Mouse (Mus musculus) MEL (cell line): ENCODE data around the gene Ccdc171. TPM values are rescaled to one million over a fixed set of nuclear protein-coding genes. Genes with fewer than 3 reads are reported as not detected.

Experiments
- DNase-seq: peaks from one replicate; pipeline ENCODE4 v3.0.0; 2011; ENCODE audit warnings: low read depth, low spot score
- H3K27ac ChIP-seq: 2 replicates; pipeline ENCODE4 v1.5.1; 2012; ENCODE audit warnings: low read depth, mild to moderate bottlenecking, control low read depth, low read length, moderate library complexity; ENCODE audit not compliant: control insufficient read depth
- H3K27me3 ChIP-seq, 2 experiments: fragments of 150-350 bp in 1 of 2; sonication (generic) in 1 of 2; 2 replicates each; pipeline ENCODE4 v1.6.1; 2012; ENCODE audit warnings: low read length in 2 of 2, mild to moderate bottlenecking in 2 of 2, improper control_type of control experiment in 1 of 2, moderate library complexity in 1 of 2; ENCODE audit not compliant: insufficient read depth in 2 of 2, control insufficient read depth in 1 of 2
- H3K36me3 ChIP-seq, 2 experiments: 2 replicates each; pipeline ENCODE4 v1.6.1; 2012 to 2014; ENCODE audit warnings: low read length in 2 of 2, improper control_type of control experiment in 1 of 2, inconsistent platforms in 1 of 2, mild to moderate bottlenecking in 1 of 2; ENCODE audit not compliant: insufficient read depth in 2 of 2, control insufficient read depth in 1 of 2
- H3K4me1 ChIP-seq, 2 experiments: fragments of 150-350 bp in 1 of 2; sonication (generic) in 1 of 2; 2 replicates each; pipeline ENCODE4 v1.6.1; 2012; ENCODE audit warnings: low read length in 2 of 2, improper control_type of control experiment in 1 of 2, mild to moderate bottlenecking in 1 of 2; ENCODE audit not compliant: insufficient read depth in 2 of 2, control insufficient read depth in 1 of 2
- H3K4me3 ChIP-seq, 2 experiments: fragments of 150-350 bp in 1 of 2; sonication (generic) in 1 of 2; 2 replicates each; pipeline ENCODE4 v1.5.1; 2012; ENCODE audit warnings: low read depth in 2 of 2, low read length in 2 of 2, mild to moderate bottlenecking in 2 of 2, moderate library complexity in 2 of 2, control low read depth in 1 of 2, improper control_type of control experiment in 1 of 2; ENCODE audit not compliant: control insufficient read depth in 1 of 2, insufficient read depth in 1 of 2
- H3K79me2 ChIP-seq: 2 replicates; pipeline ENCODE4 v1.6.1; 2012; ENCODE audit warnings: mild to moderate bottlenecking, low read length, moderate library complexity; ENCODE audit not compliant: control insufficient read depth, poor library complexity, insufficient read depth
- H3K9ac ChIP-seq: 2 replicates; pipeline ENCODE4 v1.6.1; 2012; ENCODE audit warnings: low read depth, mild to moderate bottlenecking, control low read depth, low read length, moderate library complexity; ENCODE audit not compliant: control insufficient read depth, poor library complexity, severe bottlenecking
- H3K9me3 ChIP-seq: fragments of 150-350 bp; sonication (generic); replicated peaks from 2 replicates; pipeline ENCODE4 v1.6.1; 2012; ENCODE audit warnings: mild to moderate bottlenecking, low read length, improper control_type of control experiment, moderate library complexity; ENCODE audit not compliant: insufficient read depth
- CHD2 ChIP-seq: IDR thresholded peaks from 2 replicates; pipeline ENCODE4 v1.6.1; 2011; ENCODE audit warnings: low read length, improper control_type of control experiment
- CTCF ChIP-seq, 3 experiments: IDR thresholded peaks in 2 of 3; conservative IDR thresholded peaks in 1 of 3; 2 replicates each; pipeline ENCODE4 v1.5.1; 2011 to 2012; ENCODE audit warnings: low read length in 3 of 3, low read depth in 2 of 3, mild to moderate bottlenecking in 2 of 3, improper control_type of control experiment in 1 of 3, inconsistent platforms in 1 of 3, mixed read lengths in 1 of 3, moderate library complexity in 1 of 3; ENCODE audit not compliant: control insufficient read depth in 1 of 3, insufficient read depth in 1 of 3, poor library complexity in 1 of 3, severe bottlenecking in 1 of 3
- ELF1 ChIP-seq: IDR thresholded peaks from 2 replicates; pipeline ENCODE4 v1.6.1; 2014; ENCODE audit warnings: low read depth, mild to moderate bottlenecking, inconsistent platforms, low read length, improper control_type of control experiment, moderate library complexity
- EP300 ChIP-seq, 2 experiments: IDR thresholded peaks; 2 replicates each; pipeline ENCODE4 v1.6.1; 2011; ENCODE audit warnings: improper control_type of control experiment in 2 of 2, low read length in 2 of 2, low read depth in 1 of 2, mild to moderate bottlenecking in 1 of 2
- GATA1 ChIP-seq: IDR thresholded peaks from 2 replicates; pipeline ENCODE4 v1.6.1; 2011; ENCODE audit warnings: low read depth, low read length, improper control_type of control experiment
- MAZ ChIP-seq: IDR thresholded peaks from 2 replicates; pipeline ENCODE4 v1.6.1; 2012; ENCODE audit warnings: low read depth, mild to moderate bottlenecking, inconsistent platforms, low read length, improper control_type of control experiment
- NRF1 ChIP-seq: IDR thresholded peaks from 2 replicates; pipeline ENCODE4 v1.6.1; 2014; ENCODE audit warnings: low read depth, mild to moderate bottlenecking, inconsistent platforms, low read length, improper control_type of control experiment, moderate library complexity; ENCODE audit not compliant: poor library complexity, insufficient read depth, severe bottlenecking
- POLR2AphosphoS2 ChIP-seq: IDR thresholded peaks from 2 replicates; pipeline ENCODE4 v1.6.1; 2011; ENCODE audit warnings: low read length, improper control_type of control experiment
- RAD21 ChIP-seq: IDR thresholded peaks from 2 replicates; pipeline ENCODE4 v1.6.1; 2011; ENCODE audit warnings: mild to moderate bottlenecking, low read depth, low read length, improper control_type of control experiment
- SIN3A ChIP-seq: IDR thresholded peaks from 2 replicates; pipeline ENCODE4 v1.6.1; 2012; ENCODE audit warnings: low read length, improper control_type of control experiment, inconsistent platforms
- TCF12 ChIP-seq: IDR thresholded peaks from 2 replicates; pipeline ENCODE4 v1.6.1; 2014; ENCODE audit warnings: low read depth, mild to moderate bottlenecking, inconsistent platforms, low read length, improper control_type of control experiment, moderate library complexity
- UBTF ChIP-seq: IDR thresholded peaks from 2 replicates; pipeline ENCODE4 v1.6.1; 2012; ENCODE audit warnings: low read depth, mild to moderate bottlenecking, inconsistent platforms, low read length, improper control_type of control experiment, moderate library complexity, borderline replicate concordance; ENCODE audit not compliant: insufficient read depth
- USF2 ChIP-seq, 2 experiments: IDR thresholded peaks; 2 replicates each; pipeline ENCODE4 v1.6.1; 2011 to 2012; ENCODE audit warnings: improper control_type of control experiment in 2 of 2, low read length in 2 of 2, borderline replicate concordance in 1 of 2, inconsistent platforms in 1 of 2, low read depth in 1 of 2, mild to moderate bottlenecking in 1 of 2; ENCODE audit not compliant: insufficient read depth in 1 of 2
- ZC3H11A ChIP-seq: IDR thresholded peaks from 2 replicates; pipeline ENCODE4 v1.6.1; 2012; ENCODE audit warnings: low read depth, mild to moderate bottlenecking, inconsistent platforms, low read length, improper control_type of control experiment
- ZMIZ1 ChIP-seq: IDR thresholded peaks from 2 replicates; pipeline ENCODE4 v1.6.1; 2012; ENCODE audit warnings: low read depth, mild to moderate bottlenecking, inconsistent platforms, low read length, improper control_type of control experiment, moderate library complexity
- ZNF384 ChIP-seq: IDR thresholded peaks from 2 replicates; pipeline ENCODE4 v1.6.1; 2012; ENCODE audit warnings: low read depth, mild to moderate bottlenecking, inconsistent platforms, low read length, improper control_type of control experiment
- polyA plus RNA-seq, 2 experiments: library from polyadenylated mRNA; stranded (reverse) in 1 of 2; unstranded in 1 of 2; fragments of >175 nt in 1 of 2; fragments of >200 nt in 1 of 2; gene quantifications; 2 replicates each; pipeline versions ENCODE4 v1.2.1 to v1.2.4; 2012; ENCODE audit warnings: low replicate concordance in 2 of 2, low read depth in 1 of 2; ENCODE audit not compliant: insufficient read length in 2 of 2, insufficient read depth in 1 of 2, missing spikeins in 1 of 2
- total RNA-seq: library from RNA; depleted of rRNA; stranded (reverse); fragments of 300-350 nt; gene quantifications from 2 replicates; pipeline ENCODE4 v1.2.3, GENCODE M21; 2012

Ccdc171 gene
- total and polyA plus RNA-seq, 3 experiments, result 1.6 to 1.8 TPM; not detected in 1

GRCm38 (mm10) chr4:83830891-83831880, 305.8 kb downstream of the Ccdc171 start:
- Histone ChIP-seq H3K9me3 (no peaks in the 10 kb centered on the region), H3K79me2 (no peaks in the 10 kb centered on the region), H3K4me3 (no peak overlapping the region), H3K36me3 (no peaks in the 10 kb centered on the region), H3K27me3 (no peaks in the 10 kb centered on the region), H3K9ac (no peak overlapping the region), H3K4me1 (no peaks in the 10 kb centered on the region), H3K27ac (no peak overlapping the region)
- no peak for DNase-seq
- no peak for TF ChIP-seq UBTF

GRCm38 (mm10) chr4:83839077-83839476, 313.7 kb downstream of the Ccdc171 start:
- Histone ChIP-seq H3K79me2 (no peaks in the 10 kb centered on the region), H3K27me3 (no peaks in the 10 kb centered on the region), H3K9me3 (no peaks in the 10 kb centered on the region), H3K9ac (no peak overlapping the region), H3K36me3 (no peaks in the 10 kb centered on the region), H3K27ac (no peak overlapping the region), H3K4me1 (no peaks in the 10 kb centered on the region), H3K4me3 (no peak overlapping the region)
- TF ChIP-seq RAD21 (no peak), SIN3A (no peak), ZMIZ1 (no peak), MAZ (no peak), CHD2 (no peak), ZNF384 (no peak), ELF1 (no peak), EP300 (IDR thresholded peaks at IDR 0.05; ENCODE audit: low read depth in 1 of 2, low read length in 2 of 2) (no peak), GATA1 (no peak), ZC3H11A (no peak), NRF1 (no peak), POLR2AphosphoS2 (no peak), USF2 (IDR thresholded peaks at IDR 0.05; ENCODE audit: borderline replicate concordance in 1 of 2, insufficient read depth in 1 of 2, low read depth in 1 of 2, low read length in 2 of 2) (no peak), CTCF (IDR thresholded peaks at IDR 0.05 in 2 of 3, conservative IDR thresholded peaks at IDR 0.05 in 1 of 3; ENCODE audit: control insufficient read depth in 1 of 3, insufficient read depth in 1 of 3, low read depth in 2 of 3, low read length in 3 of 3, poor library complexity in 1 of 3, severe bottlenecking in 1 of 3) (no peak), TCF12 (no peak)
- no peak for DNase-seq
